Mouse (Mus musculus) spleen, embryonic (tissue): ENCODE results near the gene Tspan33.

Experiments used
- CTCF ChIA-PET: fragments of 350-600 bp; sonication (Branson Sonifier 250); formaldehyde crosslinking; loops from one replicate; lab custom pipeline; 2022; lab: Charles Lee

Tspan33 gene

GRCm38 (mm10) chr6:29693953-29694352 is at the start of gene Tspan33:
Gene Tspan33, plus strand, starts transcription at chr6:29694222.
- CTCF ChIA-PET: interaction anchor here (0.6 kb wide), 1 partner anchor 725 kb away, joined by 4 read pairs; no protein-coding TSS in a partner anchor

DNA sequence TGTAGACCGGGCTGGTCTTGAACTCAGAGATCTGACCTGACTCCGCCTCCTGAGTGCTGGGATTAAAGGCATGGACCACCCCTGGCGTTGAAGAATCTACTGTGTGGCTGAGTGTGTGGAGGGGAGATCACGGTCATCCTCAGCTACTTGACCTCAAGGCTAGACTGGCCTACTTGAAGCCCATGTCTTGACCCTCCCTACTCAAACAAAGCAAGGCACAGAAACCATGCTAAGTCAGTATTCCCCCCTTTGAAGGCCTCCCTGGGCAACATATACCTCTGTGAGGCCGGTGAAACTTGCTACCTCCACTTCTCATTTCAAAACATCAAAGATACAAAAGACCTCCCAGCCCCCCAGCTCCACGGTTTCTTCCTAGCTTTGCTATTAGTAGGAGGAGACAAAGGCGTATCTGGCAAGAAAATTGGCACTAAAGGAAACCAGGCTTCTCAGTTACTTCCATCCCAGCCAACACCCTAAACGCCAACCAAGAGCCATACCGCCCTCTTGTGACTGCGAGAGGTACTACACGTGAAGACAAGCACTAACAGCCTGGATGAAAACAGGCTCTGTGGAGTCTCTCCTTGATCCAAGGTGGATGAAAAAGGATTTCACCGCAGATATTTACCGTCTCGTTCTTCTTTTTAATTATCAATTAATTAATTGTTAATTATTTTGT is 44.4 kb upstream of the Tspan33 start:
- CTCF ChIA-PET: interaction anchor here (0.8 kb wide), 1 partner anchor 21 kb away, joined by 3 read pairs; no protein-coding TSS in a partner anchor

DNA sequence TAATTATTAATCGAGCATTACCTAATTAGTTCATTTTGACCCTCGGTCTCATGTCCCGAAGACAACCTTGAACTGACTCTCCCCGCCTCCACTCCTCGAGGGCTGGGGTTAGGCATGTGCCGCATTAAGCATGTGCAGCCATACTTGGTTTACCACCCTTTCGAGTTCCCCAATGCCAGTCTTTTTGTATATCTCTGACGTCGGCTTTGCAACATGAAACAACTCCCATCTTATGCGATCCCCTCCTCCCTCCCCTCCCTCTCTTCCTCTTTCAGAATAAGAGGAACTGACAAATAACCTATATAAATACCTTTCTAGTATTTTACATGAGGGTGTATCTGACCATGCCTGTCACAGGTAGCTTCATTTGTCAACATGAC is 43.9 kb upstream of the Tspan33 start:
- CTCF ChIA-PET: no interaction called here

DNA sequence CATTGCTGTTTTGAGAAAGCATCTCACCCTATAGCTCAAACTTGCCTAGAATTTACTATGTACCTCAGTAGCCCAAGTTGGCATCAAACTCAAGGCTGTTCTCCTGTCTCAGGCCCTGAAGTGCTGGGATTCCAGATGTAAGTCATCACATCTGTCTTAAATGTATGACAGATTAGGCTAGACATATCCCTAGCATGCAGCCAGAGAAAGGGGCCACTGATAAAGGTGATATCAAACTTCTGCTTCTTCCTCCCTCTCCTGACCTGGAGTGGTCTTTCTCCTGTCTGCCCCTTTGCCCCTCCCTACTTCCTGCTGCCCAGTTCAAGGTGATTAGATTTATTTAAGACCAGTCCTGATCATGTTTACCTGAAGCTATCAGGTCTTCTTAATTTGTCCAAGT is 40.8 kb upstream of the Tspan33 start:
- CTCF ChIA-PET: no interaction called here

GRCm38 (mm10) chr6:29658626-29659475 is 35.2 kb upstream of the Tspan33 start:
- CTCF ChIA-PET: no interaction called here

DNA sequence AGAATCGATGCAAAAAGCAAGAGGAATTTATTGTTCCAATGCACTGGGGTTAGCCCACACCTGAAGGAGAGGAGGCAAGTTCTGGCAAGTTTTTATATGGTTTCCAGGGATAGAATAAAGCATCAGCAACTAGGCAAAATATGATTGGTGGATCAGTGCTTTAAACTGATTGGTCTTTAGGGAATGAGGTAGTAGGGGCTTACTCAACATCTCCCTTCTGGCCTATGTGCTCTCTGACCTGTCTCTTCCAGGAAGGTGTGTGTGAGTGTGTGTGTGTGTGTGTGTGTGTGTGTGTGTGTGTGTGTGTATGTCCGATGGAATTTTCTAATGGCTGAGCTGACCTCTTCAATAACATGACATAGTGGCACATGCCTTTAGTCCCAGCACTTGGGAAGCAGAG is 34.1 kb upstream of the Tspan33 start:
- CTCF ChIA-PET: no interaction called here

GRCm38 (mm10) chr6:29660662-29661307 is 33.2 kb upstream of the Tspan33 start:
- CTCF ChIA-PET: interaction anchor here (0.6 kb wide), 1 partner anchor 376 kb away, joined by 11 read pairs; no protein-coding TSS in a partner anchor

DNA sequence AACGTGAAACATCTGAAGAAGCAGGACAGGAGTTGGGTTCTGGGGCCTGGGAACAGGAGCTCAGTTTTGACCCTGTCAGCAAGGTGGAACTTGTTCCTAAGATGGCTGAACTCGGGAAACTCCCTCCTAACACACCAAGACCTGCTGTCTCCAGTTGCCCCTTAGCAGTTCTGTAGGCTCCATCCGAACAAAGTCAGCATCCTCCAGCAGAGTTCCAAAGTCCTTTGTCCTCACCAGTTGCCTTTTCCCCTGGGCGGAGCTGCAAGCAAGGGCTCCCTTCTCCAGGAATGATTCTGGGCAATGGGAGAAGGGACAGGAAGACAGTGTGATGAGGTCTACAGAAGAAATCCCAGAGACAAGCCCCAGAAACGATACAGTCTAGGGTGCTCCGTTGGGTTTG is 26.8 kb upstream of the Tspan33 start:
- CTCF ChIA-PET: no interaction called here

DNA sequence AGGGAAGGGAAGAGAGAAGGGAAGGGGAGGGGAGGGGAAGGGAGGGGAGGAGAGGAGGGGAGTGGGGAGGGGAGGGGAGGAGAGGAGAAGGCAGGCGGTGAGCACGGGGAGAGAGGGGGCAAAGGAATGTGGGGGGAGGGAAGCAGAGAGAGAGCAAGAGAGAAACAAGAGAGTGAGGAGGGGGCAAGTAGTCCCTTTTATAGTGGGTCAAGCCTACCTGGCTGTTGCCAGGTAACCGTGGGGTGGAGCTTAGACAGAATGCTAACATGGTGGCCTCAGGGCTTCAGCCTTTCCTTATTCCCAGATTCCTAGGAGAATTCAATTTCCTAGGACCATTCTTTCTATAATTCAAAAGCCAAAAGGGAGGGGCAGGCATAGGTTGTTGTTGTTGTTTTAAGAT is 22.3 kb upstream of the Tspan33 start:
- CTCF ChIA-PET: no interaction called here

DNA sequence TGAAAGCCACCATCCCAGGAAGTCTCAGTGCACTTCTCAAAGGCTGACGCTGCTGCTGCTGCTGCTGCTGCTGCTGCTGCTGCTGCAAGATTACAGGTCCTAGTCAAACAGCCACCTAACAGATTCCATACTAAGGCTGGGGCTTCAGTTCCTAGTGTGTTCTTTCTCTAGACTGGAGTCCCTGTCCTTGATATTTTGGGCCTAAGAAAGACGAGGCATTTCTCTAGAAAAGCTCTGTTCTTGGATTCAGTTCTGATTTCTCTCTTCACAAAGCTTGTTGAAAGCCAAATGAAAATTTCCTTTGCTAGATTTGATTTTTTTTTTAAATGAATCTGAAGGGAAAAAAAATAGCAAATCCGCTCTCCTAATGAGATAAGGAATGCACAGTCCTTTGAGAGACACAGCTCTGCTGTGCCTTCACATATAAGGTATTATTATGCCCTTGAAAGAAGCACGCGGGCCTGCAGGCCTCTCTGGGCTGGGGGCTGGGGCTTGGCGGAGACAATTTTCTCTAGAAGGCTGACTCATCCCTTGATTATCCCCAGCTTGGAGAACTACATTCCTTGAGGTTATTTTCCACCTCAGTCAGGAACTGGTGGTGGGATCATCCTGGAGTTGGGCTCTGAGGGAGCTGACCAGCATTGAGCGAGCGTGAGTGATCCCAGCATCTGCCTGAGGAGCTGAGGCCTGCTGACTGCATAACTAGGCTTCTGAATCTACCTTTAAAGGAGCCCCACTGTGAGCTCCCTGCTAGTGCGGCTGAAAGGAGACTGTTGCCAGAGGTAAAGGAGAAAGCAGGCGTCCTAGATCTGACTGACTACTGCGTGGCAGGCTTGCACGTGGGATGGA is 21.2 kb upstream of the Tspan33 start:
- CTCF ChIA-PET: no interaction called here

- CTCF ChIA-PET: no interaction called here
Measured at GRCm38 (mm10) chr6:29673739-29674138, 20.3 kb upstream of the Tspan33 start.

GRCm38 (mm10) chr6:29679947-29680550 is 14.0 kb upstream of the Tspan33 start:
- CTCF ChIA-PET: interaction anchor here (0.5 kb wide), 1 partner anchor 1163 kb away, joined by 7 read pairs; no protein-coding TSS in a partner anchor

GRCm38 (mm10) chr6:29681853-29682252 is 12.2 kb upstream of the Tspan33 start:
- CTCF ChIA-PET: no interaction called here

- CTCF ChIA-PET: no interaction called here
Measured at GRCm38 (mm10) chr6:29684686-29685085, 9.3 kb upstream of the Tspan33 start.

GRCm38 (mm10) chr6:29685952-29686351 is 8.1 kb upstream of the Tspan33 start:
- CTCF ChIA-PET: no interaction called here

DNA sequence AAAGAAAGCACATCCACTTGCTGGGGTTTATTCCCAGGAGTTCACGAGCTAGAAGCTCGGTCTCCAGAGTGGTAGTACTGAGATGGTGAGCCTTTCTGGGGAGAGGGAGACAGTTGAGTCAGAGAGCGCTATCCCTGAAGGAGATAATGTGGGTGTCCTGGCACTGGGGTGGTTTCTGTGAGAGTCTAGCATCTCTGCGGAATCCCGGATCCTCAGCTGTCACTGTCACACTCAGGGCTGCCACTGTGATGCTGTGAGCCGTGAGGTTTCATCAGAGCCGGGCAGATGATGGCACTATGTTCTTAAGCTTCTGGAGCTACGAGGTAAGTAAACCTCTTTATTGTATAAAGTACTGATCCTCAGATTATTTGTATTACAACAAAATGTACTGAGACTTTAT is 4.6 kb upstream of the Tspan33 start:
- CTCF ChIA-PET: interaction anchor here (0.7 kb wide), 1 partner anchor 23 kb away, joined by 11 read pairs; no protein-coding TSS in a partner anchor

- CTCF ChIA-PET: no interaction called here
Measured at GRCm38 (mm10) chr6:29694375-29695289, 610 bp downstream of the Tspan33 start.

- CTCF ChIA-PET: no interaction called here
Measured at GRCm38 (mm10) chr6:29695290-29695674, 1.3 kb downstream of the Tspan33 start.

DNA sequence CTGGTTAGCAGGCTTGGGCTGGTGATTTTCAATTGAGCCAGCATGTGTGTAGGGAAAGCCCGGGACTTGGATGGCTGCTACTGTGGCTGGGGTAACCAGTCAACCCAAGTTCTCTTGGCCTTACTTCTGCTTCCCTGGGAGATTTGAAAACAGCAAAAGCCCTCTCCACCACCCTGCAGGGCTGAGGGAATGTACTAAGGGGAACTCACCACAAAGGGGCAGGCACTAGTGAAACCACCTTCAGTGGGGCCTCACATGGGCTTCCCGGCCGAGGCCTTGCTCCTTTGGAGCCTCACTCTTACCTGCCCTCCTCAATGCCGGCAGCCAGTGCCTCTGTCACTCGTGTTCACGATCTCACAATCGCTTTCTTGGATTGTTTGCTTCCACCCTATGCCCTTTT is 2.0 kb downstream of the Tspan33 start:
- CTCF ChIA-PET: no interaction called here

- CTCF ChIA-PET: interaction anchor here (0.6 kb wide), 1 partner anchor 107 kb away, joined by 3 read pairs; no protein-coding TSS in a partner anchor
Measured at GRCm38 (mm10) chr6:29697139-29697538, 3.1 kb downstream of the Tspan33 start.
